Mouse (Mus musculus) lung, embryonic 14.5 days (tissue): ENCODE data around the gene Anapc15. TPM values are rescaled to one million over a fixed set of nuclear protein-coding genes. Genes with fewer than 3 reads are reported as not detected.
A peak's percentile ranks its signal among the peaks of the same experiment; 100 is the strongest.
"Not testable (repeated sequence)": the region's sequence is repeated elsewhere in the genome, so short reads cannot be mapped to it uniquely, and the experiment has no call there.

Source experiments
- ATAC-seq: fragments of 200-750 bp; cut with Nextera tagmentation; 2 replicates; pipeline ENCODE4 v1.8.0; 2017; ENCODE audit warnings: mild to moderate bottlenecking, moderate TSS enrichment, moderate library complexity; ENCODE audit not compliant: insufficient read depth
- DNase-seq: peaks from one replicate; pipeline ENCODE4 v3.0.0-alpha.2; 2015
- H3K27ac ChIP-seq: fragments of 300-500 bp; sonication (generic); 2 replicates; pipeline ENCODE4 v1.5.1; 2014; ENCODE audit warnings: low read depth, mild to moderate bottlenecking, moderate library complexity
- H3K27me3 ChIP-seq: fragments of 300-500 bp; sonication (generic); 2 replicates; pipeline ENCODE4 v1.6.1; 2014; ENCODE audit warnings: low read length, control low read depth; ENCODE audit not compliant: insufficient read depth
- H3K36me3 ChIP-seq: fragments of 300-500 bp; sonication (generic); 2 replicates; pipeline ENCODE4 v1.6.1; 2014; ENCODE audit warnings: control low read depth; ENCODE audit not compliant: insufficient read depth
- H3K4me1 ChIP-seq: fragments of 300-500 bp; sonication (generic); 2 replicates; pipeline ENCODE4 v1.6.1; 2014; ENCODE audit warnings: antibody characterized with exemption, control low read depth; ENCODE audit not compliant: insufficient read depth
- H3K4me2 ChIP-seq: fragments of 300-500 bp; sonication (generic); 2 replicates; pipeline ENCODE4 v1.6.1; 2014; ENCODE audit warnings: mild to moderate bottlenecking
- H3K4me3 ChIP-seq: fragments of 300-500 bp; sonication (generic); 2 replicates; pipeline ENCODE4 v1.5.1; 2014; ENCODE audit warnings: low read depth, low read length
- H3K9ac ChIP-seq: fragments of 300-500 bp; sonication (generic); 2 replicates; pipeline ENCODE4 v1.6.1; 2014
- H3K9me3 ChIP-seq: fragments of 300-500 bp; sonication (generic); 2 replicates; pipeline ENCODE4 v1.6.1; 2016; ENCODE audit warnings: low read depth, low read length, control low read depth
- CTCF ChIP-seq: IDR thresholded peaks from 2 replicates; pipeline ENCODE4 v1.5.1; 2016; ENCODE audit warnings: antibody characterized with exemption, low read depth
- WGBS: fragments of 180-500 bp; shearing (Covaris S2); extraction: QIAGEN DNeasy Blood & Tissue Kit; methylation state at CpG from one replicate; pipeline ENCODE4 v1.1.7; 2014; 5-methylcytosine and 5-hydroxymethylcytosine counted together
- microRNA-seq: library from miRNA; unstranded; fragments of <30 nt; microRNA quantifications from one replicate; pipeline ENCODE4, GENCODE M21; 2016; ENCODE audit warnings: borderline number of aligned reads
- polyA plus RNA-seq: library from polyadenylated mRNA; unstranded; fragments of >200 nt; fragmentation: Nextera tagmentation; extraction: Ambion mirVana; gene quantifications from 2 replicates; pipeline ENCODE4 v1.2.1, GENCODE M21; 2014

Gene Anapc15
- polyA plus RNA-seq, 1 experiment from 2014 or later = 90.4 TPM

GRCm38 (mm10) chr7:101933751-101934240, 70.3 kb downstream of the Anapc15 start, which contains the start of the genes Lrrc51 and Numa1:
Lrrc51 (minus strand) TSS chr7:101933895.
Numa1 (plus strand) TSS chr7:101934111.
- under 1% methylated on average over 40 of the region's 40 CpGs for WGBS
- Histone ChIP-seq H3K4me1 (no peaks in the 10 kb centered on the region), H3K27me3 (no peaks in the 10 kb centered on the region), H3K4me2 (peak within 1 kb of the TSS; percentile 80), H3K9ac (peak within 1 kb of the TSS; percentile 85), H3K9me3 (no peaks in the 10 kb centered on the region), H3K36me3 (no peaks in the 10 kb centered on the region), H3K4me3 (peak within 1 kb of the TSS; percentile 87), H3K27ac (peak within 1 kb of the TSS; percentile 87)
- TF ChIP-seq CTCF = no peak
- ATAC-seq (peak; percentile 99), DNase-seq (peak; percentile 99)

GRCm38 (mm10) chr7:101935957-101936356, 72.4 kb downstream of the Anapc15 start:
- Histone ChIP-seq H3K27ac (no peak overlapping the region), H3K4me2 (no peak overlapping the region), H3K4me3 (no peak overlapping the region), H3K9me3 (no peaks in the 10 kb centered on the region), H3K36me3 (0 out of 2 replicates have a peak, but pooled peaks cover 4% of the 10 kb centered on the region), H3K27me3 (no peaks in the 10 kb centered on the region), H3K4me1 (no peaks in the 10 kb centered on the region), H3K9ac (no peak overlapping the region)
- ATAC-seq = no peak
- TF ChIP-seq CTCF = no peak
- no peak for DNase-seq
- 86% methylated on average over 4 of the region's 4 CpGs for WGBS

GRCm38 (mm10) chr7:101936996-101937395, 73.5 kb downstream of the Anapc15 start:
- 90% methylated on average over 4 of the region's 4 CpGs for WGBS
- no peak for TF ChIP-seq CTCF
- no peak overlapping the region for H3K4me2 ChIP-seq
- no peak overlapping the region for H3K9ac ChIP-seq
- no peaks in the 10 kb centered on the region for H3K27me3 ChIP-seq
- H3K27ac ChIP-seq = no peak overlapping the region
- DNase-seq (no peak), ATAC-seq (no peak)
- H3K9me3 ChIP-seq = no peaks in the 10 kb centered on the region
- no peak overlapping the region for H3K4me3 ChIP-seq
- 0 out of 2 replicates have a peak, but pooled peaks cover 4% of the 10 kb centered on the region for H3K36me3 ChIP-seq
- H3K4me1 ChIP-seq = no peaks in the 10 kb centered on the region

- no peaks in the 10 kb centered on the region for H3K9me3 ChIP-seq
- DNase-seq = no peak
- WGBS = 84% methylated on average over 4 of the region's 4 CpGs
- no peaks in the 10 kb centered on the region for H3K4me1 ChIP-seq
- H3K36me3 ChIP-seq = 0 out of 2 replicates have a peak, but pooled peaks cover 4% of the 10 kb centered on the region
- H3K4me2 ChIP-seq = no peak overlapping the region
- H3K4me3 ChIP-seq = no peak overlapping the region
- no peak overlapping the region for H3K9ac ChIP-seq
- H3K27me3 ChIP-seq = no peaks in the 10 kb centered on the region
- no peak for ATAC-seq
- no peak overlapping the region for H3K27ac ChIP-seq
- no peak for TF ChIP-seq CTCF
These were observed 74.1 kb downstream of the Anapc15 start for GRCm38 (mm10) chr7:101937569-101937968.

GRCm38 (mm10) chr7:101938348-101938747, 74.8 kb downstream of the Anapc15 start:
- ATAC-seq (no peak), DNase-seq (no peak)
- Histone ChIP-seq H3K4me3 (no peak overlapping the region), H3K4me1 (no peaks in the 10 kb centered on the region), H3K9me3 (no peaks in the 10 kb centered on the region), H3K4me2 (no peak overlapping the region), H3K27ac (no peak overlapping the region), H3K27me3 (no peaks in the 10 kb centered on the region), H3K36me3 (0 out of 2 replicates have a peak, but pooled peaks cover 4% of the 10 kb centered on the region), H3K9ac (no peak overlapping the region)
- no peak for TF ChIP-seq CTCF
- WGBS = 73% methylated on average over 2 of the region's 2 CpGs

- DNase-seq (no peak), ATAC-seq (no peak)
- Histone ChIP-seq H3K4me1 (no peaks in the 10 kb centered on the region), H3K36me3 (0 out of 2 replicates have a peak, but pooled peaks cover 4% of the 10 kb centered on the region), H3K9me3 (no peaks in the 10 kb centered on the region), H3K4me3 (no peak overlapping the region), H3K9ac (no peak overlapping the region), H3K4me2 (no peak overlapping the region), H3K27me3 (no peaks in the 10 kb centered on the region), H3K27ac (no peak overlapping the region)
- no peak for TF ChIP-seq CTCF
- WGBS = 90% methylated on average over 4 of the region's 4 CpGs
These were observed 76.2 kb downstream of the Anapc15 start for GRCm38 (mm10) chr7:101939758-101940157.

DNA sequence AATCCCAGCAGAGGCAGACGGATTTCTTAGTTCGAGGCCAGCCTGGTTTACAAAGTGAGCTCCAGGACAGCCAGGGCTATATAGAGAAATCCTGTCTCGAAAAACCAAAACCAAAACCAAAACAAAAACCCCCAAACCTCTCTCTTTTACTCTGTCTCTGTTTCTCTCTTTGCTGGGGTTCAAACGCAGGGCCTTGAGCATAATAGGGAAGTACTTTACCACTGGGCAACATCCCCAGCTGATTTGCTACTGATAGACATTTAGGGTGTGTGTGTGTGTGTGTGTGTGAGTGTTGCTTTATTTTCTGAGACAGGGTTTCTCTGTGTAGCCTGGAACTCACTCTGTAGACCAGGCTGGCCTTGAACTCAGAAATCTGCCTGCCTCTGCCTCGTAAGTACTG, 85.5 kb downstream of the Anapc15 start:
- not testable (repeated sequence) for H3K9me3 ChIP-seq, H3K36me3 ChIP-seq, DNase-seq, H3K9ac ChIP-seq, H3K27me3 ChIP-seq, H3K27ac ChIP-seq, H3K4me2 ChIP-seq, H3K4me1 ChIP-seq, ATAC-seq, H3K4me3 ChIP-seq
- WGBS = 91% methylated on average over 5 of the region's 5 CpGs

Small RNA genes within 50 kb of the gene (microRNA-seq; reads per million reads assigned to microRNA genes)
- gene Gm22655 = not detected

Other genes starting within 250 kb of the Anapc15 start
- 55.6 and 56.5 TPM in 2 replicates for gene Clpb, start 200.1 kb upstream of the Anapc15 start, polyA plus RNA-seq
- gene Phox2a, start 45.4 kb upstream of the Anapc15 start, polyA plus RNA-seq = 0.34 and 0.67 TPM in 2 replicates
- gene Inppl1, start 25.5 kb upstream of the Anapc15 start, polyA plus RNA-seq = 35.6 and 37.4 TPM in 2 replicates
- 2.6 and 2.8 TPM in 2 replicates for gene Folr2, start 6.5 kb upstream of the Anapc15 start, polyA plus RNA-seq
- gene Folr1, start 7.1 kb downstream of the Anapc15 start, polyA plus RNA-seq = 0.20 and 0.73 TPM in 2 replicates
- 151 and 161 TPM in 2 replicates for gene Lamtor1, start 42.2 kb downstream of the Anapc15 start, polyA plus RNA-seq
- 0.30 and 0.43 TPM in 2 replicates for gene Tomt, start 42.6 kb downstream of the Anapc15 start, polyA plus RNA-seq
- gene Lrrc51, start 70.2 kb downstream of the Anapc15 start, polyA plus RNA-seq = 7.7 and 8.3 TPM in 2 replicates
- gene Numa1, start 70.4 kb downstream of the Anapc15 start, polyA plus RNA-seq = 109 TPM in 2 replicates
- gene Il18bp, start 155.0 kb downstream of the Anapc15 start, polyA plus RNA-seq = 2.2 and 2.6 TPM in 2 replicates
- gene Rnf121, start 201.8 kb downstream of the Anapc15 start, polyA plus RNA-seq = 24.8 and 29.3 TPM in 2 replicates
- 23.8 and 26.9 TPM in 2 replicates for gene Xndc1, start 201.8 kb downstream of the Anapc15 start, polyA plus RNA-seq
- gene Xntrpc, start 202.0 kb downstream of the Anapc15 start, polyA plus RNA-seq = 1.0 and 1.2 TPM in 2 replicates
- not detected in 2 replicates for gene Trpc2, start 219.4 kb downstream of the Anapc15 start, polyA plus RNA-seq
- 0.50 and 0.65 TPM in 2 replicates for gene Art1, start 238.0 kb downstream of the Anapc15 start, polyA plus RNA-seq
- 1.1 and 1.2 TPM in 2 replicates for gene Art5, start 245.8 kb downstream of the Anapc15 start, polyA plus RNA-seq